ENCODE assay signal across 9 mouse cellular contexts in the genomic region with DNA sequence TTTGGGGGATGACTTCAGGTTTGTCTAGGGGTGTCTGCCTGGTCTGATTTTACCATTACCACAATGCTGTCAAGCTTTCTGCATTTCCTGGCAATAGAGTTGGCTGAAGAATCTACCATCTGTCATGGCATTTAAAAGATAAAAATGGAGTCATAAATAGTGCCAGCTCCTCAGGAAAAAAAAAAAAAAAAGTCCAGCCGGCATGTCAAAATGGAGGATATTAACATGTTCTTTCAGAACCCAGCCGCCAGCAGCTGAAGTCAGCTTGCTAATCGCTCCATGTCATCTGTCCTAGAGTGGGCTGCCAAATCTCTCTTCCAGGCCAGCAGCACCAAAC.
DNase-seq lines count a peak whose midpoint lies in the region; ATAC-seq lines count a peak whose summit lies in the region.
"Had no signal": no experiment of that assay in that cellular context is flagged by ENCODE, and none has a peak within 500 bp of the region (broad histone marks: within the 10 kb centered on the region; RNA-seq: fewer than 3 reads in every experiment).

No protein-coding gene starts in this region.

- H3K4me3 ChIP-seq in hindbrain, embryonic 13.5 days, result no peak overlapping the region
- H3K4me3 ChIP-seq in midbrain, embryonic 12.5 days, result no peak overlapping the region
- H3K4me3 ChIP-seq in liver, embryonic 11.5 days (ENCODE audit: low read depth, low read length), result no peak overlapping the region
- H3K4me3 ChIP-seq: stomach, embryonic 15.5 days had no signal

- peak overlapping the region; percentile 89 for H3K27ac ChIP-seq in hindbrain, embryonic 13.5 days
- H3K27ac ChIP-seq in midbrain, embryonic 12.5 days (replicated peaks), result peak overlapping the region; percentile 30
- H3K27ac ChIP-seq in liver, embryonic 11.5 days (ENCODE audit: low read depth, low read length), result no peak overlapping the region
- H3K27ac ChIP-seq: stomach, embryonic 15.5 days had no signal

- peak overlapping the region; percentile 30; the same call in 1 of the 2 replicates for H3K4me2 ChIP-seq in hindbrain, embryonic 13.5 days
- H3K4me2 ChIP-seq in midbrain, embryonic 12.5 days (replicated peaks), result no peak overlapping the region
- no peak overlapping the region for H3K4me2 ChIP-seq in liver, embryonic 11.5 days
- H3K4me2 ChIP-seq: stomach, embryonic 15.5 days had no signal

- no peaks in the 10 kb centered on the region for H3K27me3 ChIP-seq in hindbrain, embryonic 13.5 days
- no peaks in the 10 kb centered on the region for H3K27me3 ChIP-seq in midbrain, embryonic 12.5 days
- no peaks in the 10 kb centered on the region for H3K27me3 ChIP-seq in liver, embryonic 11.5 days (replicated peaks; ENCODE audit: control insufficient read depth, insufficient read depth, low read length)
- H3K27me3 ChIP-seq: stomach, embryonic 15.5 days had no signal

- 32% methylated on average over 3 of the region's 3 CpGs for WGBS in hindbrain, embryonic 13.5 days
- 54% methylated on average over 3 of the region's 3 CpGs for WGBS in midbrain, embryonic 12.5 days
- 89% methylated on average over 3 of the region's 3 CpGs for WGBS in liver, embryonic 11.5 days

- no peaks in the 10 kb centered on the region for H3K36me3 ChIP-seq in hindbrain, embryonic 13.5 days
- H3K36me3 ChIP-seq in midbrain, embryonic 12.5 days, result no peaks in the 10 kb centered on the region
- no peaks in the 10 kb centered on the region for H3K36me3 ChIP-seq in liver, embryonic 11.5 days (ENCODE audit: control insufficient read depth, insufficient read depth, low read length)
- H3K36me3 ChIP-seq: stomach, embryonic 15.5 days had no signal

- no peak overlapping the region for H3K9ac ChIP-seq in hindbrain, embryonic 13.5 days
- no peak overlapping the region for H3K9ac ChIP-seq in midbrain, embryonic 12.5 days (replicated peaks)
- no peak overlapping the region for H3K9ac ChIP-seq in liver, embryonic 11.5 days (ENCODE audit: low read depth, low read length)
- H3K9ac ChIP-seq: stomach, embryonic 15.5 days had no signal

- no peaks in the 10 kb centered on the region for H3K9me3 ChIP-seq in hindbrain, embryonic 13.5 days
- no peaks in the 10 kb centered on the region for H3K9me3 ChIP-seq in midbrain, embryonic 12.5 days
- no peaks in the 10 kb centered on the region for H3K9me3 ChIP-seq in liver, embryonic 11.5 days (ENCODE audit: control insufficient read depth, low read length)
- H3K9me3 ChIP-seq: stomach, embryonic 15.5 days had no signal

- DNase-seq in Muller cell, postnatal 12 days (ENCODE audit: inconsistent ontology term), result peak; percentile 71
- DNase-seq in cerebellum, adult 11 months, result peak; percentile 68
- no peak for DNase-seq in adrenal gland, postnatal 4 days (ENCODE audit: low spot score in 2 of 2)
- no peak for DNase-seq in liver, embryonic 11.5 days (ENCODE audit: low spot score)
- DNase-seq in adrenal gland, adult 8-10 months, result no peak
- no peak for DNase-seq in adrenal gland, adult 18-20 months (ENCODE audit: low spot score in 2 of 2)

- peaks cover 29% of the 10 kb centered on the region for H3K4me1 ChIP-seq in hindbrain, embryonic 13.5 days (replicated peaks)
- H3K4me1 ChIP-seq in midbrain, embryonic 12.5 days, result no peaks in the 10 kb centered on the region; the same call in 1 of the 2 replicates
- H3K4me1 ChIP-seq in liver, embryonic 11.5 days (replicated peaks; ENCODE audit: control insufficient read depth, insufficient read depth, low read length), result no peaks in the 10 kb centered on the region
- H3K4me1 ChIP-seq: stomach, embryonic 15.5 days had no signal

- peak; percentile 53 for ATAC-seq in hindbrain, embryonic 13.5 days (ENCODE audit: low FRiP score)
- ATAC-seq in midbrain, embryonic 12.5 days (ENCODE audit: low FRiP score, low read depth), result peak; percentile 16; the same call in 1 of the 2 replicates
- no peak for ATAC-seq in liver, embryonic 11.5 days (replicated peaks; ENCODE audit: low FRiP score)

Comparison
In these comparisons a context has a peak if more than half of its experiments do, and no peak if none do; other contexts are left out.
1. DNase-seq: peak in Muller cell, postnatal 12 days (single experiment) and cerebellum, adult 11 months (single experiment); none in adrenal gland, postnatal 4 days (0 of 2), liver, embryonic 11.5 days (single experiment), adrenal gland, adult 8-10 months (single experiment) and adrenal gland, adult 18-20 months (0 of 2).